Mouse (Mus musculus) adipocyte (in vitro differentiated cells): ENCODE data around the gene Lima1.
"Not testable (repeated sequence)": the region's sequence is repeated elsewhere in the genome, so short reads cannot be mapped to it uniquely, and the experiment has no call there.

Experiments
- DNase-seq: peaks from one replicate; pipeline ENCODE4 v3.0.0-alpha.2; 2016; ENCODE audit warnings: low spot score

Lima1 gene

DNA sequence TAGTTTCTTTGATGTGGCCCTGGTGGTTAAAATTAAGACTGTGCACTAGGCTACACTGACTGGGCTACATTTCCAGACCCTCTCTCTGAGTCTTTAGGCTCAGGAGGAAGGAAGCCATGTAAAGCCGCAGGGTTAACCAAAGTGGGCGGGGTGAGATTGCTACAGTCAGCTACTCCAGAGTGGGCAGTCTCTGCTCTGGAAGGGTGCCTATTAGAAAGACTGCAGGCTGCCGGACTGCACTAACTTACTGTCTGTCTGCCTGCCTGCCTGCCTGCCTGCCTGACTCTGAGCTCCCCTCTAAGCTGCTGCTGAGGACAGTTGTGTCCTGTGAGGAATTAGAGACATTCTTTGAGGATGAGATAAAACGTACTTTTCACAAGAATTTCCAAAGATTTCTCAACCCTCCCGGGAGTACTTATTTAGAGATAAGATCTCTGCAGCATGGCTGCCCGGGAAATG is 72.0 kb downstream of the Lima1 start:
- DNase-seq, result peak; percentile 71

DNA sequence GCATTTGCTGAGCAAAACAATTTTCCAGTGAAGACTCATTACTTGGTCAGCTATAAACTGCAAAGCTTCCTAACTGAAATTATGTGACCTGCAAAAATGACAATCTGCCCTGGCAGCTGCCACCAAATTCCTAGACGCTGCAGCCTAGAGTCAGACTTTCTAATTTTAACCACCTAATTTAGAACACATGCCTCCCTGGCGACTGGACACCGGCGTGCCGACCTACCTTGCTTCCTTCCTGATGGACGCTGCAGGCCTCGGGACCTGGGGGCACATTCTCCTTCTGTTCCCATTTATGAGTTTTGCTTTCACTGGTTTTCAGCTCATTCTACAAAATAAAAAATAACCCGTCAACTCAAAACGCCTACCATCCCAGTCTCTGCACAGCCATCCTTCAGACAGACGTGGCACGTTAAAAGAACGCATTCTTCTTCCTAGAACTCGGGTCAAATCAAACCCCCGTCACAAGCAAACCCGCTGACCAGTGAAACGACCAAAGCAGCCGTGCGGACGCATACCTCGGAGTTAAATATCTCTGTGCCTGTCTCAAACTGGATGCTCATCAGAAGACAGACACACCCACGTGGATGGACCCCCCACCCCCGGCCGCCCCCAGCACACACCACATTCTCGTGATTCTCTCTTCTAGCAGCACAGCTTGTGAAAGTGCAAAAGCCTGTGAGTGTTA is 73.2 kb downstream of the Lima1 start:
- no peak for DNase-seq

- no peak for DNase-seq
Observed at GRCm38 (mm10) chr15:99799706-99800105, 75.5 kb downstream of the Lima1 start.

DNA sequence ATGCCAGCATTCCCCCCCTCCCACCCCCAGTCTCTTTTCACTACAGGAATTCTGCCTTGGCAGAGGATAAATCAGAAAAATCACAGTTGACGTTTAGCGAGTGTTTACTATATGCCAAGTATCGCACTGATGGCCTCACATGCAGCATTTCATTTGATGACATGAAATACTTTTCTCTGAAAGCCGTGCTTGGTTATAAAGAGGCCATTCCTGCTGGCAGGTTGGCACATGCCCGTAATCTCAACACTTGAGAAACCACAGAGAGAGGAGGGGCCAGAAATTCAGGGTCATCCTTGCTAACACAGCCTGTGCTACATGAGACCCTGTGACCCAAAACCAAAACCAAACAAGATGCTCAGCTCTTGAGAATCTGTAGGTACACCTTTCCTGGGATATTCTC is 77.4 kb downstream of the Lima1 start:
- DNase-seq, result no peak

DNA sequence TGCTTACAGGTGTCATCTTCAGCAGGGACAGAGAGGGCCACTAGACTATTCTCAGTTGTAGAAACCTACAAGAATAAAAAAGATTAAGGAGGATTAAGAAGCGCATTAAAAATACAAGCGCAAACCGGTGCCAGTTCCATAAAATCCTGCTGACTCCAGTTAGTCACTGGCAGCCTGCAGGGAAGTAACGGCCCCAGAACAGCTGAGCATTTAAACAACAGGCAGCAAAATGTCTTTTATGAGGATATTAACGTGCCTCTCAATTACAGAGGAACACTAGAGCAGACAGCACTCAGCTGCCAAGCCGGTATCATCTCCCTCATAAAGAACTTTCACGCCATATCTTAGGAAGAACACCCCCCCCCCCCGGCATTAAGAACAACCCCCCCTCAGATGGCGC is 78.5 kb downstream of the Lima1 start:
- no peak for DNase-seq

DNA sequence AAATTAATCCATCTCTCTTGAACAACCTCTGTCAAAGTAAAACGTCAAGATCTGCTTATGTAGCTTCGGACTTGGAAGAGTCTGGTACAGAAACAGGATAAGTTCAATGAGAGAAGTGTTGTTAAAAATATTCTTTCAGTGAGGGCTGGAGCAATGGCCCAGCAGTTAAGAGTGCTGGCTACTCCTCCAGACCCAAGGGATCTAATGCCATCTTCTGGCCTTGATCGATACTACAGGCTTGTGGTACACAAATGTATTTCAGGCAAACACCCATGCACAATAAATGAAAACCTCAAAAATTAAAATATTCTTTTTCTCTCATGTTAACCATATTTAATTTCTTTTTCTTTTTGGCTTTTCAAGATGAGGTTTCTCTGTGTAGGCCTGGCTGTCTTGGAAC is 79.2 kb downstream of the Lima1 start:
- DNase-seq, result no peak

DNA sequence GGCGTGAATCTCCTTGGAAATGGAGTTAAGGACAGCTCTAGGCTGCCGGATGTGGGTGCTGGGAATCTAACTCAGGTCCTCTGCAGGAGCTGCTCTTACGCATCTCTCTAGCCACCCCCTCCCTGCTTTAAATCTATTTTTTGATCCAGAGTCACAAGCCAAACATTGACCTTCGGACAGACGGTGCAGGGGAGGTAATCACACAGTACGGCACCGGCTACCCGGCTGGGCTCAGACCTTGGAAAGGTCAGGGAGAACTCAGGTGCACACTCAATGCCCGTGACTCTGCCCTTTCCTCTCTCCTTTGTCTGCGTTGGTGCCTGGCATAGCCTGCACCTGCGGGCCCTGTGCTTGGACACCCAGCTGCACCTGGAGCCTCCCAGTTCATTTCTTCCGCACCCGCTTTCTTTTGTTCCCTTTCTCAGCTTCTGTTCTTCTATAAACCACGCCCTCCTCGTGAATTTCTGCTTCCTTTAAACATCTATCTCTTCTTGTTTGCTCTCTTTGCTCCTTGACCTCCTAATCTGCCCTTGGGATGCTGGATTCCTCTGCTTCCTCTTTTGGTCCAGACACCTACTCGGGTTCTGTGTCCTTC is 82.9 kb downstream of the Lima1 start:
- DNase-seq, result no peak

GRCm38 (mm10) chr15:99791003-99791402 is 84.3 kb downstream of the Lima1 start:
- no peak for DNase-seq

GRCm38 (mm10) chr15:99790464-99790863 is 84.8 kb downstream of the Lima1 start:
- DNase-seq, result no peak

- DNase-seq, result no peak
Observed at GRCm38 (mm10) chr15:99787625-99788120, 87.6 kb downstream of the Lima1 start.

DNA sequence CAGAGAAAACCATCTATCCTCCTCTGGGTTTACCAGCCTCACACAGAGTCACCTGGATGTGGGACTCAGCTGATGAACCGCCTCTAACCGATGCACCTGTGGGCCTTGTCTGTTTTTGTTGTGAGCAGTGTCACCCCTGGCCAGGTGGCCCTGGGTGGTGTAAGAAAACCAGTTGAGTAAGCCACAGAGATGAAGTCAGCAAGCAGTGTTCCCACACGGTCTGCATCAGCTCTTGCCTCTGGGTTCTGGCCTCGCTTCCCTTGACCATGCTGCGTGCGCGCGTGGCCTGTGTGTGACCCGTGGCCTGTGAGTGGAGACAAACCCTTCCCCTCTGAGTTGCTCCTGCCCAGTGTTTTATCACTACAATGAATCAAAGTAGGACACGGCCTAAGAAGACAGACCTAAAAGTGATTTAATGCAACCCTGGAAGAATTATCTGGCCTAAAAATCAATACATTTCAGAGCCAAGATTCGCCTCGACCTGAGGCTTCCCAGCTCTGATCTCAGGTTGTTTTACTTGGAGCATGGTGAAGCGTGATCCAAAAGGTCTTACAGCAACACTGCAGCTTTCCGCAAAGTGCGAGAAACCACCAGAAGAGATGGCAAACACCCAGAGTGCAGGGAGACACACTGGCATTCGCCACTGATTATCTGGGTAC is 96.5 kb downstream of the Lima1 start:
- no peak for DNase-seq

GRCm38 (mm10) chr15:99778148-99778547 is 97.1 kb downstream of the Lima1 start:
- DNase-seq, result peak; percentile 58

DNA sequence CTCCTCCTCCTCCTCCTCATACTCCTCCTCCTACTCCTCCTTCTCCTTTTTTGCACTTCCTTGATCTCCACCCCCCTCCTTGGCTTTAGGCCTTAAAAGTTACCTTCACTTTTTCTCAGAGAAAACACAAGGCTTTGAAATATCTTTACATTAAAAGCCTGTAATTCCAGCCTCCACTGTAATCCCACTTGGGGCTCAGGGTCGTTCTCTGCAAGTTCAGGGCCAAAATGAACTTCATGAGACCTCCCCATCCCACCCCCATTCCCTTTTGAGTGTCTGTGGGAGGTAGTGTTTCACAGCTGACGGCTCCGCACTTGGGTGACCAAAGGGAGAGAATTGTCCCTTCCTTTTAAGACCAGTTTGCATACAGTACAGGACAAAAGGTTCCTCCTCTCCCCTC is 102.3 kb downstream of the Lima1 start:
- no peak for DNase-seq

DNA sequence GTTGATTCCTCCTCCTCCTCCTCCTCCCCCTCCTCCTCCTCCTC is 102.6 kb downstream of the Lima1 start, which contains the start of gene Cers5:
Cers5 (minus strand) TSS at position 5 of the 44 bp plus-strand sequence.
- not testable (repeated sequence) for DNase-seq

DNA sequence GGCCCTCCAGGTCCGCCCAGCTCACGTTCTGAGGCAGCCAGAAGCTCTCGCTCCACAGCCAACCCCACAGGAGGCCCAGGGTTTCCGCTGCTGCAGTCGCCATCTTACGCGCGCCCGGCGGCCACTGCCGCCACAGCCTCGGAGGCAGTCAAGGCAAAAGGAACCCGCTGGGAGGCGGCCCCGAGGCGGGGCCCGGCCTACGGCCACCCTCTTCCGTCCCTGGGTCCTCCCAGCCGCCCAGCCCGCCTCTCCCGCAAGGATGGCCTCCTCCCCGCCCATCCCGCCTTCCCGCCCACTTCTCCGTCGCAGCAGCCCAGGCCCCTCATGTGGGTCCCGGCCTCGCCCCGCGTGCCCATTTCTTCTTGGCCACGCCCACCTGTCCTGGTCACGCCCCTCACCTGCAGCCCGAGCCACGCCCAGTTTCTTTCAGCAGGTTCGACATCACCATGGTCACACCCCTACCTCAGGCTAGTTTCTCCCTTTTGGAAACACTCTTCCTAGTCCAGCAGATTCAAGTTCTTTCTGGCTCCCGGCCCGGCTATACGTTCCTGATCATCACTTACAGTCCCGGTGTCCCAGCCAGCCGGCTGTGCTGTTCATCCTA is 102.9 kb downstream of the Lima1 start:
- DNase-seq, result peak; percentile 83

GRCm38 (mm10) chr15:99771601-99772276 is 103.5 kb downstream of the Lima1 start:
- peak; percentile 66 for DNase-seq

GRCm38 (mm10) chr15:99771004-99771500 is 104.2 kb downstream of the Lima1 start:
- no peak for DNase-seq

GRCm38 (mm10) chr15:99768761-99769160 is 106.5 kb downstream of the Lima1 start:
- no peak for DNase-seq

GRCm38 (mm10) chr15:99767467-99767866 is 107.8 kb downstream of the Lima1 start:
- no peak for DNase-seq

DNA sequence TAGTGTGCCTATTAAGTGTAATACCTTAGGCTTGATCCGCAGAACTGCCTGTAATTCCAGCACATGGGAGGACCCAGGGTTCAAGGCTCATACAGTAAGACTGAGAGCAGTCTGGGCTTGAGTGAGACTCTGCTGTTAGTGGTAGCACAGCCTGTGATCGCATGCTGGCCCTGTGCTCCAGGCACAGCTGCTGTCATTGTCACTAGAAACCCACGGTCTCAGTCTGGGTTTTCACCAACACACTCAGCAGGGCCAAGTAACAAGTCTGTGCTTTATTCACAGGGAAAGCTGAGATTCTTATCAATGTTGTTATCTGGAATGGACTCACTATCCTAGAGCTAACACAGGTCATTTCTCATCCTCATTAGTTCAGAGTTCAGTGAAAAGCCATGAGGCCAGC is 121.1 kb downstream of the Lima1 start:
- DNase-seq, result no peak

GRCm38 (mm10) chr15:99740229-99740628 is 135.0 kb downstream of the Lima1 start:
- no peak for DNase-seq

DNA sequence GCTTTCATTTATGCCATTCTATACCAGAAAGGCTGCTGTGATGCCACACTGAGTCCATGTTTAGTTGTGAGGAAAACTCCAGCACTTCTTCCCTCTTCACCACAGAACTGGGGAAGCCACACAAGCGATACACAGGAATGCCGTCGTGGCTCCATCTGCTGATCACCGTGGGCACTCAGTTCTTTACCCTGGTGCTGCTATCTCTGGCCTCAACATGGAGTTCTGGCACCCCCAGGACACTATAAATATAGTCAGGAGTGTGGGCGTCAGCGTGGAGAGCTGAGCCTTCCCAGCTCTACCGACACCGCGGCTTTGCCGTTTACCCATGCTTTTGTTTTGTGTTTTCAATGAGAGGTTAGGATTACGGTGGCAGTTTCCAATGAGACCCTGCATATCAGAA is 138.6 kb downstream of the Lima1 start:
- DNase-seq, result no peak

DNA sequence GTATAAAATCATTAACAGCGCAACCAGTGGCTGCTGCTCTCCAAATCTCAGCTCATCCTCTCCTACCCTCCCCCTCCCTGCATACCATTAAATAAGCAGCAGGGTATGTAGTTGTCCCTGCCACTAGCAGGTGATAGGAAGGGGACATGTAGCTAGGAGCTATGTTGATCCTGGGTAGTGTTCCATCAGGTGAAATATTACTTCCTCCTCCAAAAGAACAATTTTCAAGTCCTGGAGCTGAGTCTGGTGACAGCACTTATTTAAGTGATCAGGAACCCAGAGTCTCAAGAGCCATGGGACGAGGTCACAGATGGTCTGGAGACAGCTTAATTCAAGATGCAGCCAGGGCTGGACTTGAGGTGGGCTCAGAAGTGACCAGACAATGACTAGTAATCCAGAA is 139.6 kb downstream of the Lima1 start:
- no peak for DNase-seq
